Mouse (Mus musculus) heart, adult 18-20 months (tissue): ENCODE data around the gene Trim17. TPM values are rescaled to one million over a fixed set of nuclear protein-coding genes. Genes with fewer than 3 reads are reported as not detected.
A peak's percentile ranks its signal among the peaks of the same experiment; 100 is the strongest.

Experiments used
- DNase-seq, 2 experiments: peaks; one replicate each; pipeline ENCODE4 v3.0.0; 2021 to 2022; ENCODE audit warnings: mixed read lengths in 1 of 2
- long read RNA-seq, 2 experiments: library from polyadenylated mRNA; stranded (forward); transcript quantifications; one replicate each; pipeline ENCODE4 v2.0.0; 2021
- total RNA-seq, 2 experiments: library from RNA; stranded (reverse); gene quantifications; 2 replicates each; pipeline ENCODE4 v1.2.3; 2021

Trim17 gene
- under 1 TPM in 1 of 2 experiments, not detected in 1; 0.12 TPM for total RNA-seq
- long read RNA-seq, experiment 1: 0 reads
- long read RNA-seq, experiment 2: 0 reads

DNA sequence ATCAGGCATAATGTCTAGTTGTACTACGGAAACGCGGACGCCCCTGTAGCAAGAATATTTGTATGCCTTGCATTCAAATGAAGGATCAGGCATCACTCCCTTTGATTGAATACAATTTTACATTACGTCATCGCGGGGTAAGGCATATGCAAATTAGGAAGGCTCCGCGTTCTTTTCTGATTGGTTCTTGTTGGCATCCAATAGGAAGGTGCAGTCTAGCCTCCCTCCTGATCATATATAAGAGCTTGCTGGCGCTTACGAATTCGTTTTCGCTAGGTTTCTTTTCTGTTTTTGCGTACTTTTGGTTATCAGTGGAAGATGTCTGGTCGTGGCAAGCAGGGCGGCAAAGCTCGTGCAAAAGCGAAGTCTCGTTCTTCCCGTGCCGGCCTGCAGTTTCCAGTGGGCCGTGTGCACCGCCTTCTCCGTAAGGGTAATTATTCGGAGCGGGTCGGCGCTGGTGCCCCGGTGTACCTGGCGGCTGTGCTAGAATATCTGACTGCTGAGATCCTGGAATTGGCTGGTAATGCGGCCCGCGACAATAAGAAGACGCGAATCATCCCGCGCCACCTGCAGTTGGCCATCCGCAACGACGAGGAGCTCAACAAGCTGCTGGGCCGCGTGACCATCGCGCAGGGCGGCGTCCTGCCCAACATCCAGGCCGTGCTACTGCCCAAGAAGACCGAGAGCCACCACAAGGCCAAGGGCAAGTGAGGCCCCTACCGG lies at the start of gene Trim17, which contains the start of gene Hist3h2a:
Gene Trim17 (plus strand): TSS at position 266 of the 723 bp plus-strand sequence.
Gene Hist3h2a (plus strand): TSS at position 266 of the 723 bp plus-strand sequence.
- DNase-seq: peak; percentile 92 to 96

- DNase-seq: peak in 1 of 2 experiments; percentile 19
Measured at GRCm38 (mm10) chr11:58904838-58905237, 49.6 kb upstream of the Trim17 start.

GRCm38 (mm10) chr11:58913776-58914175 lies 40.7 kb upstream of the Trim17 start:
- no peak for DNase-seq

DNA sequence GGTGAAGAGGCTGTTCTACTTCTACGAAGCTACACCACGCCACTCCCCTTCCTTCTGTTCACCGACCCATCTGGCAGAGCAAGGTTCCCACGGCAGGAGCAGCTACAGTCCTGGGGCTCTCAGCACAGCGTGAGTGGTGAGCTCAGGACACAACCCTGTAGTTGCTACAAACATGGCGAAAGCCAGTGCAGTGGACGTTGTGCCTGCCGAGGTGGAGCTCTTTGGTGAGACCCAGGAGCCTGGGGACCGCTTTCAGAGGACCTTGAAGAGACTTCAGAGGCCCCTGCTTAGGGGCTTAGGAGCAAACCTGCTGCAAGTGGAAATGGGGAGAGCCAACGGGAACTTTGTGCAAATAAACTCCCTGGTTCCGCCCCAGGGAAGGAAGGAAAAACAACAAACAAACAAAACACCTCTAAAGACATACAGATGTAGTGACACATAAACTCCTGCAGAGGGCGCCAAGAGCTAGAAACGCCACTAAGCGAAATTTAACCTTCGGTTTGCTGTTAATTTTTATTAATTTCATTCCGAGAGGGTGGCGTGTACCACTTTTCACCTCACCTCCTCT lies 39.9 kb upstream of the Trim17 start:
- peak in 1 of 2 experiments; percentile 60 for DNase-seq

DNA sequence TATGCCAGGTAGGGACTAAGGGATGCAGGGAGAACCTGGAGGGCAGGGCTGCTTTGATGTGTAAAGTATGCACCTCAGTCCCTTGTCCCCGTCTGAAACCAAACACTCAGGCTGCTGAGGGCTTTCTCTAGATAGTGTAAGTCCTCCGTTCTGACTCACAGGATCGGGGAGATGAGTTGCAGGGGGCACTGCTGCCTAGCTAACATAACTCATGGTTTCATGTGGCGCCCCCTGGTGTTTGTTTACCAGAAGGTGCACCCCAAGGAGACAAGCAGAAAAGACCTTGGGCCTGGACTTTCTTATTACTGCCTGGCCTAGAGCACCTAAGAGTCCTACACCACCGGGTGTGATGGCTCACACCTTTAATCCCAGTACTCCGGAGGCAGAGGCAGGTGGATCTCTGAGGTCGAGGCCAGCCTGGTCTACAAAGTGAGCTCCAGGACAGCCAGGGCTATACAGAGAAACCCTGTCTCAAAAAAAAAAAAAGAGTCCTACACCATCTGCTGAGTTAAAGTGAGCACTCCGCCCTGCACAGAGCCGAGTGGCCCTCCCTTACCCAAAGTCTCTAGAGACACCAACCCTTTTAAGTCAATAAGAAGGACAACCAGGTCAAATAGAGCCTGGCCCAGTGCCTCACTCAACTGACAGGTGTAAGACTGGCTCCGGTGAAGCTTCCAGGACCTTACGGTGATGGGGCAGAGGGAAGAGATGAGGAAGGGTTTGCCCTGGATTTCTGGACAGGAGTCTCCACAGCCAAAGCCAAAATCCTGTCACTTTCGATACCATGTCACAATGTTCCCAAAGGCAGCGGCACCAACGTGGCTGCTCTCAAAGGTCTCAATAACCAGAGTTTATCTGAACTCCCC lies 37.4 kb upstream of the Trim17 start:
- peak; percentile 27 to 49 for DNase-seq

DNA sequence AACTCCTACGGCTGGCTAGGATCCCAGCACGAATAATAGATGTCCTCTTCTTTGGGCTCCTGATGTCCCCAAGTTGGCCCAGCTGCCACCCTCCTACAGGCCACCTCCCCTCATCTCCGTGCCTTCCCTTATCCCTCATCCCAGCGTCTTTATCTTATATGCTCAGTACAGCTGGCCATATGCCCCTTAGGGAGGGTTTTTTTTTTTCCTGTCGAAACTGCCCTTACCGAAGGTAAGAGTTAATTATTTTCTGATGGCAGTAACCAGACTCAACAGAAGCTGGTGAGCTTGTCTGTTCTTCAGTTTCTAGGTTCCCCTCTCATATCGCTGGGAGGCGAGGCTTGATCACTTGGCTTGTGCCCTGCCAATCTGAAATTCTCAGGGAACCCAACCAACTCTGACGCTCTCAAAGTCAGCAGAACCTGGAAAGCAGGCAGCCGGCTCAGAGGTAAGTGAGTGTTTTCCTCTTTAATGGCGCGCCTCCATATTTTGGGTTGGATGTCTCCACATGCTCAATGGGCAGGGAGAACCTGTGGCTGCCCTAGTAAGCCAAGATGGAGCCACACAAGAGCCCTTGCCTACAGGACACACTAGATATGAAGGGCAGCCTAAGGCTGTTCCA lies 36.6 kb upstream of the Trim17 start, which contains the start of gene Btnl10:
Gene Btnl10 (plus strand): TSS at position 164 of the 622 bp plus-strand sequence.
- DNase-seq: no peak

GRCm38 (mm10) chr11:58918759-58919158 lies 35.7 kb upstream of the Trim17 start:
- no peak for DNase-seq

GRCm38 (mm10) chr11:58922420-58922819 lies 32.1 kb upstream of the Trim17 start:
- no peak for DNase-seq

DNA sequence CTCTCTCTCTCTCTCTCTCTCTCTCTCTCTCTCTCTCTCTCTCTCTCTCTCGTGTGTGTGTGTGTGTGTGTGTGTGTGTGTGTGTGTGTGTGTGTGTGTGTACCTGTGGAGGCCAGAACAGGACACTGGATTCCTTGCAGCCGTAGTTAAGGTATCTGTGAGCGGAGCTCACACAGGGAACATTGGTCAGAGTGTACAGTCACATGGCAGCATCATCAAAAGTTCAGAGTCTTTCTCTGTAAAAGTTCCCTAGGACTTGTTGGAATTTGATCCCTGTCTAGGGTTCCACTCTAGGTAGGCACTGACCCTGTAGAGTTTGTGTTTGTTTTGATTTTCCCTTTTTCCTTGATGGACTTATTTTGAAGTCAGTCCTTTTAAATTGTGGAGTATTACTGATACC lies 27.8 kb upstream of the Trim17 start:
- no peak for DNase-seq

DNA sequence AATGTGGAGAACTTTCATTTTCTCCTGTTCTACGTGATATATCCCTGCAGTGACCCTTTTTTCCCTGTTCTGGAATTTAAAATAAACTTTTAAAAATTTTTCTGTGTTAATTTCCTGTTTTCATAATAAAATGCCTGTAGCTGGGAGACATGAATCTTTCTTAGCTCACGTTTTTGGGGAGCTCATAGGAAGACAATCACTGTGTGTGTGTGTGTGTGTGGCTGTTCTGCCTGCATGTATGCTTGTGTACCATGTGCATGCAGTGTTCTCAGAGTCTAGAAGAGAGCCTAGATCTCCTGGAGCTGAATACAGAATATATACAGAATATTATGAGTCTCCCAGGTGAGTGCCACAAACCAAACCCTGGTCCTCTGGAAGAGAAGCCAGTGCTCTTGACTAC lies 27.4 kb upstream of the Trim17 start:
- DNase-seq: no peak

GRCm38 (mm10) chr11:58927790-58928651 lies 26.5 kb upstream of the Trim17 start:
- peak; percentile 68 to 78 for DNase-seq

DNA sequence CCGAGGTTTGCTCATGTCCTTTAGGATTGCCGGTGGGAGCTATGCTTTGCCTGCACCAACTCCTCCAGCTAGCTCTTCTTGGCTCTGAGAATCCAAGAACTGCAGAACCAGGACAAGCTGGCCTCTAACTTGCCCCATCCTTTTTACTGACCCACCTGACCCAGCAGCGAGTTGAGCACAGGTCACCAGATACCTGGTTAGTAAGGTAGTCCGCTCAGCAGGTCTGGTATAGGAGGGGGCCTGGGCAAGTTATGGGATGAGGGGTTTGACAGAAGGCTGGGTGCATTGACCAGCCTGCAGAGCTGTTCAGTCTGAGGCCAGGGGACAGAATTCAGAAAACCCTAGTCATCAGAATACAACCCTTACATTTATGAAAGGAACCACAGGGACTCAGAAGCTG lies 25.4 kb upstream of the Trim17 start:
- no peak for DNase-seq

GRCm38 (mm10) chr11:58929641-58930040 lies 24.8 kb upstream of the Trim17 start:
- DNase-seq: no peak

- DNase-seq: no peak
Measured at GRCm38 (mm10) chr11:58930254-58930653, 24.2 kb upstream of the Trim17 start.

- no peak for DNase-seq
Measured at GRCm38 (mm10) chr11:58931576-58931975, 22.9 kb upstream of the Trim17 start.

- DNase-seq: no peak
Measured at GRCm38 (mm10) chr11:58937909-58938308, 16.6 kb upstream of the Trim17 start.

DNA sequence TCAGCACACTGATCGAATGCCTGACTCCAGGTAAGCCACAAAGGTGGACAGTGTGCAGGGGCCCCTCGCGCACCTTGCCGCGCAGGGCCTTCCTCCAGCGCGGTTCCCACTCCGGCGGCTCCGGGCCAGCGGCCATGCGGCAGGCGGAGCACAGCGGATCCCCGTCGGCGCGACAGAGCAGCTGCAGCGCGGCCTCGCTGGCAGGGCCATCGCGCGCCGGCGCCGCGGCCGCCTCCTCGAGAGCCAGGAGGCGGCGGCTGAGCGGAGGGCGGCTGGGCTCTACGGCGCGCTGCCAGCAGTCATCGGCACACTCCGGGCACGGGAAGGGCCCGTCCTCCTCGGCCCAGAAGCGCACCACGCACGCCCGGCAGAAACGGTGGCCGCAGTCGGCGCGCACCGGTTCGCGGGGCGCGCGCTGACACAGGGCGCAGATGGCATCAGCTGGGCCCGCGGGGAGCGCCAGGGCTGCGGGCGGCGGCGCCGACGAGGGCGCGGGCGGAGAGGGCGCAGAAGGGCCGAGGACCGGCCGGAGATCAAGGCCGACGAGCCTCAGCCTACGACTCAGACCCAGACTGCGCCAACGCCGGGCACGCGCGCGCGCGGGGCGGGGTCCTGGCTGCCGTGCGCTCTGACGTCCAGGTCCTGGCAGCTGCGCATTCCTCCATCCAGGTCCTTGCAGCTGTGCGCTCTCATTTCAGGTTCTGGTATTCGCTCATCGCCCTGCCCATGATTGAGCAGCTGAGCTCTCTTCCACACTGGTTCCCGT lies 16.0 kb upstream of the Trim17 start, which contains the start of gene Rnf187:
Gene Rnf187 (minus strand): TSS at position 595 of the 766 bp plus-strand sequence.
- DNase-seq: peak; percentile 94

- no peak for DNase-seq
Measured at GRCm38 (mm10) chr11:58939088-58939439, 15.4 kb upstream of the Trim17 start.

- no peak for DNase-seq
Measured at GRCm38 (mm10) chr11:58944136-58944535, 10.3 kb upstream of the Trim17 start.

DNA sequence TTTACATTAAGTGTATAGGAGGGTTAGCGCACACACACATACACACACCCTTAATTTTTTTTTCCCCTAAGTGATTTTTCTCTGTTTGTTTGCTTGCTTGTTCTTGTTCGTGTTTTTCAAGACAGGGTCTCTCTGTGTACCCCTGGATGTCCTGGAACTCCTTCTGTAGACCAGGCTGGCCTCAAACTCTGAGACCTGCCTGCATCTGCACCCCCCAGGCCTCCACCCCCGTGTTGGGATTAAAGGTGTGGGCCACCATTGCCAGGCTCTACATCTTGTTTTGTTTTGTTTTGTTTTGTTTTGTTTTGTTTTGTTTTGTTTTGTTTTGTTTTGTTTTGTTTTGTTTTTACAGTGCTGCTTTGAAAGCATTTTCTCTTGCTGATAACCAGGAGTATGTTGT lies 7.2 kb upstream of the Trim17 start:
- DNase-seq: no peak
